Mouse (Mus musculus) liver, adult 2 months (tissue): ENCODE measurements at regions not wholly inside any gene's neighbourhood (a gene's known extent, or its start where the extent isn't known, plus 50 kb on each side); places are given as distances from the start of the nearest gene placed in this dataset.

ENCODE experiments used
- CTCF ChIP-seq: fragments of 200-500 bp; IDR thresholded peaks from 2 replicates; pipeline ENCODE4 v1.5.1; 2011; ENCODE audit warnings: low read depth, low read length, control low read depth
- POLR2A ChIP-seq: fragments of 200-500 bp; IDR thresholded peaks from 2 replicates; pipeline ENCODE4 v1.6.1; 2011; ENCODE audit warnings: low read length, control low read depth; ENCODE audit not compliant: insufficient read depth; ENCODE audit errors: extremely low read depth

GRCm38 (mm10) chr3:155349185-155349584 is 256.0 kb downstream of the Lrriq3 start:
- TF ChIP-seq POLR2A (no peak), CTCF (no peak)
